Mouse (Mus musculus) heart, embryonic 13.5 days (tissue): ENCODE measurements around the gene Egfr. TPM values are rescaled to one million over a fixed set of nuclear protein-coding genes. Genes with fewer than 3 reads are reported as not detected.
A peak's percentile ranks its signal among the peaks of the same experiment; 100 is the strongest.

Experiments used
- ATAC-seq: fragments of 200-750 bp; cut with Nextera tagmentation; 2 replicates; pipeline ENCODE4 v1.8.0; 2017; ENCODE audit warnings: moderate TSS enrichment; ENCODE audit not compliant: insufficient number of reproducible peaks, low FRiP score, low TSS enrichment; ENCODE audit errors: extremely low read depth
- H3K27ac ChIP-seq: fragments of 300-500 bp; sonication (generic); replicated peaks from 2 replicates; pipeline ENCODE4 v1.5.1; 2015; ENCODE audit warnings: moderate library complexity, mild to moderate bottlenecking, inconsistent platforms
- H3K27me3 ChIP-seq: fragments of 300-500 bp; sonication (generic); replicated peaks from 2 replicates; pipeline ENCODE4 v1.6.1; 2015; ENCODE audit warnings: mild to moderate bottlenecking, inconsistent platforms
- H3K36me3 ChIP-seq: fragments of 300-500 bp; sonication (generic); 2 replicates; pipeline ENCODE4 v1.6.1; 2015; ENCODE audit warnings: mild to moderate bottlenecking, inconsistent platforms
- H3K4me1 ChIP-seq: fragments of 300-500 bp; sonication (generic); 2 replicates; pipeline ENCODE4 v1.6.1; 2015; ENCODE audit warnings: inconsistent platforms
- H3K4me2 ChIP-seq: fragments of 300-500 bp; sonication (generic); 2 replicates; pipeline ENCODE4 v1.6.1; 2015; ENCODE audit warnings: inconsistent platforms, mild to moderate bottlenecking, moderate library complexity
- H3K4me3 ChIP-seq: fragments of 300-500 bp; sonication (generic); 2 replicates; pipeline ENCODE4 v1.5.1; 2015; ENCODE audit warnings: moderate library complexity, mild to moderate bottlenecking, inconsistent platforms
- H3K9ac ChIP-seq: fragments of 300-500 bp; sonication (generic); 2 replicates; pipeline ENCODE4 v1.6.1; 2015; ENCODE audit warnings: inconsistent platforms, mild to moderate bottlenecking, moderate library complexity
- H3K9me3 ChIP-seq: fragments of 300-500 bp; sonication (generic); 2 replicates; pipeline ENCODE4 v1.6.1; 2016; ENCODE audit warnings: inconsistent platforms
- WGBS: fragments of 180-500 bp; shearing (Covaris S2); methylation state at CpG from one replicate; pipeline ENCODE4 v1.1.7; 2015; ENCODE audit warnings: mixed read lengths; 5-methylcytosine and 5-hydroxymethylcytosine counted together
- polyA plus RNA-seq: library from polyadenylated mRNA; unstranded; fragments of >200 nt; fragmentation: Nextera tagmentation; extraction: Ambion mirVana; gene quantifications from 2 replicates; pipeline ENCODE4 v1.2.1, GENCODE M21; 2015

Egfr gene
- polyA plus RNA-seq, 1 experiment from 2014 or later: 2.5 TPM

- Histone ChIP-seq H3K4me1 (peaks cover 15% of the 10 kb centered on the region), H3K27ac (peak overlapping the region; percentile 63; the same call in 1 of the 2 replicates), H3K4me2 (no peak overlapping the region), H3K27me3 (peaks cover 55% of the 10 kb centered on the region), H3K36me3 (no peaks in the 10 kb centered on the region), H3K9me3 (no peaks in the 10 kb centered on the region), H3K4me3 (no peak overlapping the region), H3K9ac (no peak overlapping the region)
- ATAC-seq: no peak
- WGBS: 79% methylated on average over 3 of the region's 3 CpGs
Observed at GRCm38 (mm10) chr11:16810086-16810485, 58.1 kb downstream of the Egfr start.

- no peak overlapping the region for H3K4me2 ChIP-seq
- no peaks in the 10 kb centered on the region for H3K9me3 ChIP-seq
- no peaks in the 10 kb centered on the region for H3K36me3 ChIP-seq
- no peak overlapping the region for H3K4me3 ChIP-seq
- no peak overlapping the region for H3K9ac ChIP-seq
- H3K27ac ChIP-seq: no peak overlapping the region
- H3K27me3 ChIP-seq: peaks cover 50% of the 10 kb centered on the region
- peaks cover 30% of the 10 kb centered on the region for H3K4me1 ChIP-seq
- ATAC-seq: no peak
Observed at GRCm38 (mm10) chr11:16813298-16813697, 61.3 kb downstream of the Egfr start.

GRCm38 (mm10) chr11:16816414-16816813, 64.4 kb downstream of the Egfr start:
- 75% methylated on average over 9 of the region's 9 CpGs for WGBS

GRCm38 (mm10) chr11:16817336-16818034, 65.5 kb downstream of the Egfr start:
- Histone ChIP-seq H3K9me3 (no peaks in the 10 kb centered on the region), H3K4me2 (no peak overlapping the region), H3K4me1 (peaks cover 26% of the 10 kb centered on the region), H3K9ac (no peak overlapping the region), H3K4me3 (no peak overlapping the region), H3K36me3 (no peaks in the 10 kb centered on the region), H3K27me3 (peaks cover 35% of the 10 kb centered on the region), H3K27ac (no peak overlapping the region)
- WGBS: 45% methylated on average over 6 of the region's 6 CpGs
- ATAC-seq: no peak

More at GRCm38 (mm10) chr11:16816414-16816813, 64.4 kb downstream of the Egfr start:
- H3K27ac ChIP-seq: peak overlapping the region; percentile 37; the same call in 1 of the 2 replicates
- H3K4me1 ChIP-seq: peaks cover 26% of the 10 kb centered on the region
- H3K27me3 ChIP-seq: peaks cover 39% of the 10 kb centered on the region
- H3K9ac ChIP-seq: no peak overlapping the region
- H3K9me3 ChIP-seq: no peaks in the 10 kb centered on the region
- H3K4me3 ChIP-seq: no peak overlapping the region
- H3K4me2 ChIP-seq: no peak overlapping the region
- no peak for ATAC-seq
- H3K36me3 ChIP-seq: no peaks in the 10 kb centered on the region

GRCm38 (mm10) chr11:16819424-16819823, 67.4 kb downstream of the Egfr start:
- Histone ChIP-seq H3K4me1 (peaks cover 26% of the 10 kb centered on the region), H3K27ac (no peak overlapping the region), H3K36me3 (no peaks in the 10 kb centered on the region), H3K27me3 (peaks cover 22% of the 10 kb centered on the region), H3K9me3 (no peaks in the 10 kb centered on the region), H3K9ac (no peak overlapping the region), H3K4me2 (no peak overlapping the region), H3K4me3 (no peak overlapping the region)
- no peak for ATAC-seq
- WGBS: 95% methylated on average over 1 of the region's 1 CpGs

- peaks cover 22% of the 10 kb centered on the region for H3K27me3 ChIP-seq
- no peaks in the 10 kb centered on the region for H3K36me3 ChIP-seq
- H3K4me2 ChIP-seq: no peak overlapping the region
- H3K4me3 ChIP-seq: no peak overlapping the region
- no peak for ATAC-seq
- no peak overlapping the region for H3K9ac ChIP-seq
- H3K27ac ChIP-seq: no peak overlapping the region
- peaks cover 26% of the 10 kb centered on the region for H3K4me1 ChIP-seq
- 80% methylated on average over 6 of the region's 6 CpGs for WGBS
- H3K9me3 ChIP-seq: no peaks in the 10 kb centered on the region
Observed at GRCm38 (mm10) chr11:16820138-16820537, 68.1 kb downstream of the Egfr start.

- no peak overlapping the region for H3K4me2 ChIP-seq
- WGBS: 79% methylated on average over 6 of the region's 6 CpGs
- peaks cover 13% of the 10 kb centered on the region for H3K27me3 ChIP-seq
- no peaks in the 10 kb centered on the region for H3K9me3 ChIP-seq
- H3K4me3 ChIP-seq: no peak overlapping the region
- no peaks in the 10 kb centered on the region for H3K36me3 ChIP-seq
- no peak for ATAC-seq
- peaks cover 22% of the 10 kb centered on the region for H3K4me1 ChIP-seq
- no peak overlapping the region for H3K27ac ChIP-seq
- H3K9ac ChIP-seq: no peak overlapping the region
Observed at GRCm38 (mm10) chr11:16821668-16822254, 69.8 kb downstream of the Egfr start.

- no peak overlapping the region for H3K4me2 ChIP-seq
- no peak for ATAC-seq
- H3K9me3 ChIP-seq: no peaks in the 10 kb centered on the region
- 0 out of 2 replicates have a peak, but pooled peaks cover 5% of the 10 kb centered on the region for H3K4me1 ChIP-seq
- peaks cover 9% of the 10 kb centered on the region for H3K27me3 ChIP-seq
- H3K36me3 ChIP-seq: no peaks in the 10 kb centered on the region
- H3K9ac ChIP-seq: no peak overlapping the region
- no peak overlapping the region for H3K4me3 ChIP-seq
- 80% methylated on average over 4 of the region's 4 CpGs for WGBS
- peak overlapping the region; percentile 48 for H3K27ac ChIP-seq
Observed at GRCm38 (mm10) chr11:16823830-16824545, 72.0 kb downstream of the Egfr start.

GRCm38 (mm10) chr11:16829468-16829867, 77.5 kb downstream of the Egfr start:
- Histone ChIP-seq H3K27ac (no peak overlapping the region), H3K4me3 (no peak overlapping the region), H3K36me3 (no peaks in the 10 kb centered on the region), H3K9ac (no peak overlapping the region), H3K4me1 (no peaks in the 10 kb centered on the region), H3K9me3 (no peaks in the 10 kb centered on the region), H3K27me3 (0 out of 2 replicates have a peak, but pooled peaks cover 12% of the 10 kb centered on the region), H3K4me2 (no peak overlapping the region)
- WGBS: 64% methylated on average over 3 of the region's 3 CpGs
- no peak for ATAC-seq

- H3K27ac ChIP-seq: no peak overlapping the region
- no peak overlapping the region for H3K4me3 ChIP-seq
- no peaks in the 10 kb centered on the region for H3K36me3 ChIP-seq
- no peak overlapping the region for H3K9ac ChIP-seq
- no peaks in the 10 kb centered on the region for H3K9me3 ChIP-seq
- no peaks in the 10 kb centered on the region for H3K4me1 ChIP-seq
- no peak overlapping the region for H3K4me2 ChIP-seq
- no peak for ATAC-seq
- WGBS: 60% methylated on average over 8 of the region's 8 CpGs
- 0 out of 2 replicates have a peak, but pooled peaks cover 12% of the 10 kb centered on the region for H3K27me3 ChIP-seq
Observed at GRCm38 (mm10) chr11:16830531-16831227, 78.7 kb downstream of the Egfr start.

GRCm38 (mm10) chr11:16831974-16832464, 80.0 kb downstream of the Egfr start:
- H3K27ac ChIP-seq: no peak overlapping the region
- H3K36me3 ChIP-seq: no peaks in the 10 kb centered on the region
- no peak overlapping the region for H3K9ac ChIP-seq
- H3K9me3 ChIP-seq: no peaks in the 10 kb centered on the region
- H3K27me3 ChIP-seq: 0 out of 2 replicates have a peak, but pooled peaks cover 12% of the 10 kb centered on the region
- ATAC-seq: no peak
- no peaks in the 10 kb centered on the region for H3K4me1 ChIP-seq
- H3K4me2 ChIP-seq: no peak overlapping the region
- no peak overlapping the region for H3K4me3 ChIP-seq
- WGBS: 78% methylated on average over 5 of the region's 5 CpGs
